Mouse (Mus musculus): ENCODE data around the gene Armc7.
"Not testable (repeated sequence)": the region's sequence is repeated elsewhere in the genome, so short reads cannot be mapped to it uniquely, and the experiment has no call there.

The Armc7 gene

DNA sequence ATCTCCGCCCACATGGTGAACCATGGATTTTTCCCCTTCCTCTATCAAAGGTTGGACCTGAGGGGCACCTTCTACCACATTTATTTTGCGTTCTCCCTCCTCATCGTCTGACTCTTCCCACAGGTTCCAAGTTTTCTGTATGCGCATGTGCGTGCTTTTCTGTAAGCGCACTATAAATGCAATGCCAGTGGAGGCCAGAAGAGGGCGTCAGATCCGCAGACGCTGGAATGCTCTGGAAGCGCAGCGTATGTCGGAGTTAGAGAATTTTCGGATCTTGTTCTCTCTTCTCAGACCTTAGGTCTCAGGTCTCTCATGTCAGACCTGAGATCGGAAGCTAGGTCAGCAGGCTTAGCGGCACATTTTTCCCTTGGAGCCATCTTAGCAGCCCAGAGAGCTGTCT lies 19.8 kb upstream of the Armc7 start:
- DNase-seq = no peak

DNA sequence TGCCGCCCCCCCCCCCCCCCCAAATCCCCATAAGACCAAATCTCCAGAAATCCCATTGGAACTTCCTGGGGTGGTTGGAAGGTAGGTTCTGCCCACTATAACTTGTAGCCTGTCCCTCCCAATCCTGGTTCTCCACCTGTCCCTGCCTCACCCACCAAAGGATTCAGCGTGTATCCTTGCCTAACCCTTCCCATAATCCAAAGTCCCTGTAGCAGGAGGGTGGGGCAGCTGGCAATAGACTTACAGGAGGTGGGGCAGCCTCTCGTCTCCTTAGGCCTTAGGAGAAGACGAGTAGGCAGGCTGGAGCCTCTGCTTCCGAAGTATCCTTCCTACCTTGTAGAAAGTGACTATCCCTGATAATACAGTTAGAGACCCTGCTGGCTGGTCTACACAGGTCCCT lies 19.3 kb upstream of the Armc7 start:
- DNase-seq = no peak

DNA sequence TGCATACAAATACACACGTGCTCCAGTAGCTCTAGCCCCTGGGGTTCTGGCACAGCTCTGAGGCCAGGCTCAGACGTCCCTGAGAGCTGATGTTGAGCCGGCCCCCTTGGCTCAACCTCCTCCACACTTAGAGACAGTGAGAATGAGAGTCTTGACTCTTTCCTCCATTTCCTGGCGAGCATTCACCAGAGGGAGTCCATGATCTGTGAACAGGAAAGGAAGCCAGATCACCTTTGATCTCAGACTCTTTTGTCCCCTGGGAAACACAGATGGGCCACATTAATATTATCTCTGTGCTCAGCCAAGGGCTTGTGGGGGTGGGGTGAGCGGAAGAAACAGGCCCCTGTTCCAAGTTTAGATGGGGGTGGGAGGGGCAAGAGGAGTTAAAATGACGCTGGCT lies 18.1 kb upstream of the Armc7 start:
- peak in 1 of 2 experiments; percentile 60 for DNase-seq

DNA sequence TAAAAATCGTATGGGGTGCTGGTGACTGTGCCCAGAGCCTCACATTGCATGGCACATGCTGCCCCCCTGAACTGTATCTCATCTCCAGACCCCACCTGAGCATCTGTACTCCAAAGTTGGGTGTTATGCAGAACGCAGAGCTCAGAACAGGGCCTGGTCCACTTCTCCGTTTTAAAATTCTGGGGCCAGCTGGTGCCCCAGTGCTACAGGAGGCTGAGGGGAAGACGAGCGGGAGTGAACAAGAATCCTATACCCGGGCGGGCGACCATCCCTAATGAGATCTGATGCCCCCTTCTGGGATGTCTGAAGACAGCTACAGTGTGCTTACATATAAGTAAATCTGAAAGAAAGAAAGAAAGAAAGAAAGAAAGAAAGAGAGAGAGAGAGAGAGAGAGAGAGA lies 14.5 kb upstream of the Armc7 start:
- no peak for DNase-seq

DNA sequence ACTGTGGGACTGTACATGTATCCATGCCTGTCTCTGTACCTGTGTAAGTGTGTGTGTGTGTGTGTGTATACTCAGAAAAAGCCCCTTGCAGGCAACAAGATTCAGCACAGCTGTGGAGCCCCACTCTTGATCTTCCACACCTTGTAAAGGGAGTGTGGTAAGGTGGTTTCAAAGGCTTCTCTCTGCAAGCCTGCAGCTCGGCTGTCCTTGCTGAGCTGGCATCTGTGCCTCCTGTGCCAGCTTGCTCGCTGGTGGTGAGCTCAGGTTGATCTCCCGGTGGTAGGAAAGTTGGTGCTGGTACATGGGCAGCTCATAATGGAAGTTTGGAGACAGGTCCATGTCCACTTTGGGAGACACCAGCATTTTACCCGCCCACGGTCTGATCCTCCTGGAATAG lies 13.6 kb upstream of the Armc7 start:
- DNase-seq = no peak

DNA sequence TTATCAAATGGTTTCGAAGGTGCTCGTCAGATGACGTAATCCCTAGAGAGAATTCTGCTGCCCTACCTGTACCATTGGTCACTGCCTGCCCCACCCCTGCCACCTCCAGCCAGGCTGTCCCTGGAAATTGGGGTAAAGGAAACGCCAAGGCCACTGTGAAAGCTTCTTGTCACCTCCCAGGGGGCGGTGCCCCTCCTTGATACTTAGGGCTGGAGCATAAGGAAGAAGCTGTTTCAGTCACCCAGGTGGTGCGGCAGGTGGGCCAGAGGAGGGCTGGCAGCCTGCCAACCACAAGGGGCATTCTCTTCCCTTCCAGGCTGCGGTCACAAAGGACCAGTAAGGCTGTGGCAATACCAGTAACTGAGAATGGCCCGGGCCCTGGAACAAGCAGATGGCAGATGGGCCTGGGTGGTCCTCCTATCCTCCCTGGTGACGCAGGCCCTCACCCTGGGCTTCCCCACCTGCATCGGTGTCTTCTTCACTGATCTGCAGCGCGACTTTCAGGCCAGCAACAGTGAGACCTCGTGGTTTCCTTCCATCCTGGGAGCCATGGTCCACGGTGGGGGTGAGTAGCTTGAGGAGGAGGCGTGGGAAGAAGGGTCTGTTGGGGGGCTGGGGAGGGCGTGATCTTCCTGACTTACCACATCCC lies 13.1 kb upstream of the Armc7 start, which contains the start of gene Slc16a5:
Gene Slc16a5, plus strand, starts transcription at position 232 of the 649 bp plus-strand sequence.
- peak in 1 of 2 experiments; percentile 41 for DNase-seq

DNA sequence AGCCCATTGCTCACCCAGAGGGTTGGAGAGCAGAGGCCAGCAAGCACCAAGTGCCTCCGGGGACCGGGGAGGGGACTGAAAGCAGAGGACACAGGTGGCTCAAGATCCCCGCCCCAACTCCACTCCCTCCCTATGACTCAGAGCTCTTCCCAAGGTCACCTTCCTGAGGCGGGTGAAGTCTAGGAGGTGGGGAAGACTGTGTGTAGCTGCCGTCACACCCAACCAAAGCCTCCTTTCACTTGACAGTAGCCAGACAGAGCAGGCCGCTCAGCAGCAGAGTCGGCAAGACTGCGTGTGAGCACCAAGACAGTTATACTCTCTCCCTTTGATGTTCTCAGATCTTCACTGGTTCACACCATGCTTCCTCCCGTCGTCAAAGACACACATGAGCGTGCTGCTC lies 12.1 kb upstream of the Armc7 start:
- peak in 1 of 2 experiments; percentile 44 for DNase-seq

DNA sequence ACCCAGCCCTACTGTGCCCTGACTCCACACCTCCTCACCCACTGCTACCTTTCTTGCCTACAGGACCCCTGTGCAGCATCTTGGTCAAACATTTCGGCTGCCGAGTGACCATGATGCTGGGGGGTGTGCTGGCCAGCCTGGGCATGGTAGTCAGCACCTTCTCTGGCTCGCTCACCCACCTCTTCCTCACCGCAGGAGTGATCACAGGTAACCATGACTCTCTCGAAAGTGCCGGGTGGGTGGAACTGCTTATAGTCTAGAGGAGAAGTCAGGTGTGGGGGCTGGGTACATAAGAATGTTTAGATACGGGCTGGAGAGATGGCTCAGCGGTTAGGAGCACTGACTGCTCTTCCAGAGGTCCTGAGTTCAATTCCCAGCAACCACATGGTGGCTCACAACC lies 10.6 kb upstream of the Armc7 start:
- no peak for DNase-seq

DNA sequence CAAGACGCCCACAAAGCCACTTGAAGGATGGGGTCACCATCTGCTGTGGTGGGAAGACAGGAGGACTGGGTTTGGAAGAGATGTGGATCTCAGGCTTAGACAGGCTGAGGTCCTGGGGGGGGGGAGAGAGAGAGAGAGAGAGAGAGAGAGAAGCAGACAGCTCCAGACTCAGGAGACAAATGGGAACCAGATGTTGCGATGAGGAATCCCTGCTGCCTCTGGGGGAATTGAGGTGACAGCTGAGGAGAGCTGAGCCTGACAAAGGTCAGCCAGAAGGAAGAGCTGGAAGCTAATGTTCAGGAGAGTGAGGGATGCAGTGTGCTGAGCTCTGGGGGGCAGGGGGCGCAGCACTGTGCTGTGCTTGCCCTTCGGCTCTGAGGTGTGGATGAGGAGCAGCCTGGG lies 8.2 kb upstream of the Armc7 start:
- DNase-seq = no peak

DNA sequence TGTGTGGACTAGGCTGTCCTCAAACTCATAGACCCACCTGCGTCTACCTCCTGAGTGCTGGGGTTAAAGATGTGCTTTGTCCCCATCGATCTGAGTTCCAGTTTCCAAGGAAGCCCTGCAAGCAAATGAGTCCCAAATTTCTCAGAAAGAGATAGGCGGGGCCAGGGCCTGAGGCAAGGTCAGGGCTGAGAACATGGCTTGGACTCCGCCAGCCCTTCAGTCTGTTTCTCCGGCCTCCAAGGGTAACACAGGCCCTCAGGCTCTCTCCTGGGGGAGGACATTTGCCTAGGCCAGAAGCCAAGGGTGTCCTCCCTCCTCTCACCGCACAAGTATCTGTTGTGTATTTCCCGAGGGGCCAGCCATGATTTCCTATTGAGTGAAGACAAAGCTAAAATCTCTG lies 3.3 kb upstream of the Armc7 start:
- DNase-seq = no peak

DNA sequence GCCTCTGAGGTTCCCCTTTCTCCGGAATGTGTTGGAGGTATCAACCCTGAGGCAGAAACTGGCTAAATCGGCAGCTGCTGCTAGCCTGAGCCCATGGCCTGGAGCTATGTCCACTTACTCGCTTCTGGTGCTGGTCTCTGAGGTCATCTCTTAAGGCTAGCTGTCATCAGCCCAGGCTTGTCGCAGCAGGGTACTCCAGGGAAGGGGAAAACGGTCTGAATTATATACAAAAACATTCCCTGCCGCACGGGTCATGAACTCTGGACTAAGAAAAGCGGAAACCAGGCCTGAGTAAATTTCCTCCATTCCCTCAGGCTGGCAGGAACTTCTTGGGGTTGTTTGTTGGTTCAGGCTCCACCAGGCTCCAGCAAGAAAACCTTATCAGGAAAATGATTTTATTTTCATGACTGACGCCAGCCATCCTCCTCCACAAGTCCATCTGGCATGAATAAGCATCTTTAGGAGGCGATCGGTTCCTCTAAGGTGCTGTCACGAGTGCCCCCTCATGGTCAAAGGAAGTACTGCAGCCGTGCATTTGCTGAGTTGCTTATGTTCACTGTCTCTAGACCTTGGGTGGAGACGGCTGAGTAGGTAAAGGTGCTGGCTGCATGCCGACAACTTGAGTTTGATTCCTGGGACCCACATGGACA lies 1.7 kb upstream of the Armc7 start:
- DNase-seq = peak; percentile 92 to 98

DNA sequence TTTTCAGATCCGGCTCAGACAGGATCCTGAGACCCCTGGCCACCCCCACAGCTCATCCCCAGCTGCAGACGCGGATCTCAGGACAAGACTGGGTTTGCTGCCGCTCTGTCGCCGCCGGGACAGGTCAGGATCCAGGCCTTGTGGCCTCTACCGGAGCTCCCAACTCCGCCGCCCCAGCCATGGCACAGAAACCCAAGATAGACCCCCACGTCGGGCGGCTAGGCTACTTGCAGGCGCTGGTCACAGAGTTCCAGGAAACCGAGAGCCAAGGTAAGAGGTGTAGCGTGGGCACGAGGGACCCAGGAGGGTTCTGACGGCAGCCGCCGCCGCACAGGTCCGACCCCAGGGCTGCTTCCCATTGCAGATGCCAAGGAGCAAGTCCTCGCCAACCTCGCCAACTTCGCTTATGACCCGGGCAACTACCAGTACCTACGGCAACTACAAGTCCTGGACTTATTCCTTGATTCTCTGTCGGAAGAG lies 331 bp downstream of the Armc7 start:
- DNase-seq = no peak

DNA sequence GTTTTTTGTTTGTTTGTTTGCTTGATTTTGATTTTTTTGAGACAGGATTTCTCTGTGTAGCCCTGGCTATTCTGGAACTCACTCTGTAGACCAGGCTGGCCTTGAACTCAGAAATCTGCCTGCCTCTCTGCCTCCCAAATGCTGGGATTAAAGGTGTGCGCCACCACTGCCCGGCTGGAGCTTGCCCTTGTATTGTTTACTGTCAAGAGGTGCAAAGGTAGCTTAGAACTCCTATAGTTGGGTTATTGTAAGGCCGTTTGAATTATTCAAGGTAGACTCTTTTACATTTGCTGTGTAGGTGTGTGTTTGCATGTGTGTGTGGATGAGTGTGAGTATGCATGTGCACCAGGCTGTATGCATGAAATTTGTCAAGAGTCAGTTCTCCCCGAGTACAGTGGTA lies 1.2 kb downstream of the Armc7 start:
- not testable (repeated sequence) for DNase-seq

DNA sequence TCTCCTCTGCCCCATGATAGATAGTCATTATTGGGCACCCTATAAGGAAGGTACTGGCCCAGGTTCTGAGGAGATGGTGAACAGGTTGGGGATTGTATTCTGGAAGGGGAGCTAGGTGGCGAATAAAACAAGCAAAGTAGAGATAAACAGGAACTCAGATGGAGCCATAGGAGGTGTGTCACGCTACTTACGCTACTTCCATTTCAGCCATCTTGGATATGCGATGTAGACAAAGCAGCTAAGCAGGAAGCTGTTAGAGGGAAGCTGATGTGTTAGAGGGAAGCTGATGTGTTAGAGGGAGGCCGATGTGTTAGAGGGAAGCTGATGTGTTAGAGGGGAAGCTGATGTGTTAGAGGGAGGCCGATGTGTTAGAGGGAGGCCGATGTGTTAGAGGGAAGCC lies 1.9 kb downstream of the Armc7 start:
- DNase-seq = not testable (repeated sequence)

DNA sequence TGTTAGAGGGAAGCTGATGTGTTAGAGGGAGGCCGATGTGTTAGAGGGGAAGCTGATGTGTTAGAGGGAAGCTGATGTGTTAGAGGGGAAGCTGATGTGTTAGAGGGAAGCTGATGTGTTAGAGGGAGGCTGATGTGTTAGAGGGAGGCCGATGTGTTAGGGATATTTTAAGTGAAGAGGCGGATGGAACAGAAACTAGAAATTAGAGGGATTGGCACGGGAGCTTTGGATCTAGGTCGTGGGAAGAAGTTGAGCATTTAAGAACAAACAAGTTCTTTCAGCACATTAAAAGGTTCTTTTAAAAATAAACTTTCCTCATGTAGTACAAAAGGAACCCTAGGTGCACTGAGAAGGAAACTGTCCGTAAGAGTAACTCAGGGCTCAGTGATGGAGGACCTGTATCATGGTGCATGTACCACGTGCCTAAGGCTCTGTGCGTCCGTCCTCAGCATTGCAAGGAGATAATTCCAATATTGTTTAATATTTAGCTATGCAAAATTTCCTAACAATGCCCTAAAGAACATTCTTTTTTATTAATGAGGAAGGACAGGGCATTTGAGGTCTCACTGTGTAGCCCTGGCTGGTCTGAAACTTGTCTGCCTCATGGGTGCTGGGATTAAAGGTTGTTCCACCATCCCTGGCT lies 3.0 kb downstream of the Armc7 start:
- DNase-seq = no peak

DNA sequence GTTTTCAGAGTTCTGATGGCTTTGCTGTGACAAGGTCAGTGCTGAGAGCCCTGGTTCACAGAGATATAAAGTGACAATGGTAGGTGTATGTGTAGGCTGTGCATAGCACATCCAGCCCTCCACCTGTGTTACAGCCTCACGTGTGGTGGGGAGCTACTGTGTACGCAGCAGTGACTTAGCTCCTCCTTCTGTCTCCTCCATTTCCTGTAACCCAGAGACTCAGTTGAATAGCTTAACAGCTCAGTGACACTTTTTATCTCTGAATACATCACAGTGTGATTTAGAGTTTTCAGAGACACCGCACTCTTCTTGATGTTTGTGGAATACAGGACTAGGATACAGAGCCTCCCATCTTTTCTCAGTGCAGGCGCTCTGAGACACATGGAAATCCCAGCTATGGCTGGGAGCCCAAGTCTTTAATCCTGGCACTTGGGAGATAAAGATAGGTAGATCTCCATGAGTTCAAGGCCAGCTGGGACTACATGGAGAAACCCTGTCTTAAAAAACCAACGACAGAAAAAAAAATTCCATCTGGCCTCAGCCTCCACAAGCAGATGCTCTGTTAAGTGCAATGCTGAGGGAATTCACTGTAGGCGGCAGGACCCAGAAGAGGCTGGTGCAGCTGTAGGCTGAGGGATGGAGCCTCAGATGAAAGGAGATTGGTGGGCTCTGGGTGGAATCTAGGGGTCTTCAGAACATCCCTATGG lies 6.2 kb downstream of the Armc7 start:
- no peak for DNase-seq

DNA sequence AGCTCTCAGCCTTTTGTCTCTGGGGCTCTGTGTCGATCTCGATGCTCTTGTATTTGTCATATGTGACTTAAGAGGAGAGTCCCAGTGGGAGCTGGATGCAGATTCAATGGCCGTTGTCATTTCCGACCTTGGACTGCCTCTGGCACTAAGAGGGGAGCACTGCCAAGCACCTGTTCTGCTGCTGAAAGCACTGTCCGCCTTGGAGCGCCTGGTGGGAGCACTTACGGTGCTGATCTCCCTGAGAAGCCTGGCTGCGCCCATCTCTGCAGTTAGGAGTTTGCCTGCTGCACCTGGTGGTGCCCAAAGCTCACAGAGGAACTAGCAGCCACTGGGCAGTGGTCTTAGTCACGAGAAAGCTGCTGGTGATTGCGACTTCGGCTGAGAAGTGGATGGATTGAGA lies 7.8 kb downstream of the Armc7 start:
- no peak for DNase-seq

DNA sequence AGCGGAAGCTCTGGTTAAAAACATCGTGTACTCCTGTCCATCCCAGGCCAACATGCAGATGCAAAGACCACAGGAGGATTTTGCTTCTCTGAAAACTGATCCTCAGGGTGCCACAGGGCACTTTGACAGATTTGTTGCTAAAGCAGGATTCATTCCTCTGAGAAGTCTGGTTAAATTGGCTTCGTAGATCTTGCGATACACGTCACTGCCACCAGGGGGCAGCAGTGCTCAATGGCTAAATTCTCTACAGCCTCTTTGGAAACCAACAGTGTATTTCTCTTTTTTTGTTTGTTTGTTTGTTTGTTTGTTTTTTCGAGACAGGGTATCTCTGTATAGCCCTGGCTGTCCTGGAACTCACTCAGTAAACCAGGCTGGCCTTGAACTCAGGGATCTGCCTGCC lies 8.3 kb downstream of the Armc7 start:
- peak in 1 of 2 experiments; percentile 80 for DNase-seq

DNA sequence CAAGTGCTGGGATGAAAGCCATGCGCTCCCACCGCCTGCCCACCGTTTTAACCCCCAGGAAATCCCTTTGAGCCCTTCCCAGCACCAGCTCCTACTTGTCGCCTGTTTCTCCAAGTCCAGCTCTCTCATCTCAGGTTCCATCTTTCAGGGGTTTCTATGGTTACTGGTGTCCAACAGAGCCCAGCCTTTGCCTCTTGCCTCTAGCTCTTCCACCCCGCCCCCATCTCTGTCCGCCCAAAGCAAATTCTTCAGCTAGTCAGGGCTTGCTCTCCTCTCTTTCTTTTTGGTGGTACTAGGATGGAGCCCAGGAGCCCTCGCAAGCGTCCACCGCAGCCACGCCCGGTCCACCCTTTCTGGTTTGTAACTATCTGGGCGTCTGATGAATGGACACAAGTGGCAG lies 9.7 kb downstream of the Armc7 start:
- no peak for DNase-seq

DNA sequence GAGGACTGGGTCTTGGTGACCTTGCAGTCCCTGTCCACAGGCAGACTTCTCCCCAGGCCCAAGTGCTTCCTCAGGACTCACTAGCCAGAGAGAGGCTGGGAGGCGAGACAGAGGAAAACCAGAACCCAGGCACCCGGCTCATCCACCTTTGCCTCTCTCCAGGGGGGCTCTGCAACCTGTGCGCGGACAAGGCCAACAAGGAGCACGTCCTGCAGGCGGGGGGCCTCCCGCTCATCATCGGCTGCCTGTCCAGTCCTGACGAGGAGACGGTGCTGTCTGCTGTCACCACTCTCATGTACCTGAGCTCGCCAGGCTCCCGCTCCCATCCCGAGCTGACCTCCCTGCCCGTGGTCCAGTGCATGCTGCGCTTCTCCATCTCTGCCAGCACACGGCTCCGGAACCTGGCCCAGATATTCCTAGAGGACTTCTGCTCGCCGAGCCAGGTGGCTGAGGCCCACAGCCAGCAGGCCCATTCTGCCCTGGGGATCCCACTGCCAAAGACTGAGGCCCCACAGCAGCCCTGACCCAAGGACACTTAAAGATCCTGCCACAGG lies 13.2 kb downstream of the Armc7 start:
- DNase-seq = no peak

DNA sequence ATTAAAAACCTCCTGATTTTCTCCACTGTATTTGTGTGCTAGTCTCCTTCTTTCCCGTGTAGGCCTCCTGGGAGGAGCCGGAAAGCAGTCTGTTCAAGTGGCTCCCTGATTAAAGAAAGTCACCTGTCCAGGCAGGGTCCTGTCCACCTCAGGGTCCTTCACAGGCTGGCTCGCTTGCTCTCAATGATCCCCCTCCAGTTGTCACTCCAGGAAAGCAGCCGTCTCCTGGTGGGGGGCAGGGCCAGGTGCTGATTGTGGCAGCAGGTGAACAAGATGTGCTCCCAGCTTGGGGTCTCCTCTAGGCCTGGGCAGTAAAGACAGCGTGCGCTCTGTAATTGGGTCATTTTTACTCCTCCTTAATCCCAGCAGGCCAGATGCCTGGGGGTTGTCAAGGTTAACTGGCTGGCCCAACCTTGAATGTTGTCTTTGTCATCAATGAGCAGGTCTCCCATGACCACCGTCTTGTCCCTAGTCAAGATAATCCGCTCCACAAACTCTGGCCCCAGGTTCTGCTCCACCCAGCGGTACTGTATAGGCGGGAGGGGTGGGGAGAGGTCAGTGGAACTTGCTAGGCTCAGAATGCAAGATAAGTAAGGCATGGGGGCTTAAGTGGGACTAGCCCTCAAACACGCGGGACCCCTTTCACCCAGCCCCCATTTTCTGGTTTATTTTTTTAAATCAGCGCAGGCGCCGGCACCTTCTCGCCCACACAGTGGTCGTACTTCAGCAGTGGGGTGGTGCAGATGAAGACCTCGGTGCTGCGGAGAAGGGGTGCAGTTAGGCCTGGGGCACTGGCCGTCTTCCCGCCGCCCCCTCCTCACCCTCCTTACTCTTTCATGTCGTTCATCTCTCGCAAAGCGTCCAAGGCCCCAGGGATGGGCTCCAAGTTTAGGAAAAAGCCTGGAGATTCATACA lies 15.2 kb downstream of the Armc7 start:
- DNase-seq = no peak
